Mouse (Mus musculus) mature B cell (primary cell): ENCODE results near the gene Marc1.

Source experiments
- in situ Hi-C: fragments of 300-500 bp; cut with MboI; formaldehyde crosslinking; loops from 2 replicates; pipeline ENCODE4 v1.14.3; 2019

Gene Marc1

GRCm38 (mm10) chr1:184824439-184824851, 13.3 kb upstream of the Marc1 start:
- in situ Hi-C loops = no loop called here

- in situ Hi-C loops = no loop called here
Measured at GRCm38 (mm10) chr1:184822678-184823077, 11.6 kb upstream of the Marc1 start.

- in situ Hi-C loops = no loop called here
Measured at GRCm38 (mm10) chr1:184817768-184818167, 6.7 kb upstream of the Marc1 start.

- in situ Hi-C loops = no loop called here
Measured at GRCm38 (mm10) chr1:184811716-184812250, 670 bp upstream of the Marc1 start.

- in situ Hi-C loops = no loop called here
Measured at GRCm38 (mm10) chr1:184809578-184810001, 1.5 kb downstream of the Marc1 start.

- in situ Hi-C loops = no loop called here
Measured at GRCm38 (mm10) chr1:184808418-184809012, 2.6 kb downstream of the Marc1 start.

GRCm38 (mm10) chr1:184807627-184808417, 3.3 kb downstream of the Marc1 start:
- in situ Hi-C loops = no loop called here

GRCm38 (mm10) chr1:184807123-184807522, 4.0 kb downstream of the Marc1 start:
- in situ Hi-C loops = no loop called here

- in situ Hi-C loops = no loop called here
Measured at GRCm38 (mm10) chr1:184805749-184806148, 5.4 kb downstream of the Marc1 start.

GRCm38 (mm10) chr1:184793163-184793876, 17.8 kb downstream of the Marc1 start:
- in situ Hi-C loops = no loop called here

- in situ Hi-C loops = no loop called here
Measured at GRCm38 (mm10) chr1:184791109-184791508, 20.0 kb downstream of the Marc1 start.

GRCm38 (mm10) chr1:184786376-184787151, 24.5 kb downstream of the Marc1 start:
- in situ Hi-C loops = no loop called here

GRCm38 (mm10) chr1:184783641-184784040, 27.5 kb downstream of the Marc1 start:
- in situ Hi-C loops = no loop called here

- in situ Hi-C loops = no loop called here
Measured at GRCm38 (mm10) chr1:184782161-184782513, 29.0 kb downstream of the Marc1 start.

GRCm38 (mm10) chr1:184781286-184782160, 29.6 kb downstream of the Marc1 start:
- in situ Hi-C loops = no loop called here

- in situ Hi-C loops = no loop called here
Measured at GRCm38 (mm10) chr1:184778157-184778556, 33.0 kb downstream of the Marc1 start.

- in situ Hi-C loops = no loop called here
Measured at GRCm38 (mm10) chr1:184777061-184777795, 33.9 kb downstream of the Marc1 start.

- in situ Hi-C loops = no loop called here
Measured at GRCm38 (mm10) chr1:184775289-184775688, 35.8 kb downstream of the Marc1 start.

- in situ Hi-C loops = no loop called here
Measured at GRCm38 (mm10) chr1:184771891-184772249, 39.2 kb downstream of the Marc1 start.
